Mouse (Mus musculus) spleen, adult 2 months (tissue): ENCODE data around the gene Senp5. TPM values are rescaled to one million over a fixed set of nuclear protein-coding genes. Genes with fewer than 3 reads are reported as not detected.
A peak's percentile ranks its signal among the peaks of the same experiment; 100 is the strongest.

ENCODE experiments used
- DNase-seq, 2 experiments: peaks; one replicate each; pipeline versions ENCODE4 v3.0.0 to v3.0.0-alpha.2; 2012 to 2021; ENCODE audit warnings: low spot score in 2 of 2, low read depth in 1 of 2
- H3K27ac ChIP-seq: fragments of 200-500 bp; 2 replicates; pipeline ENCODE4 v1.5.1; 2012; ENCODE audit warnings: low read length, inconsistent platforms; ENCODE audit not compliant: insufficient read depth
- H3K27me3 ChIP-seq: fragments of 200-500 bp; 2 replicates; pipeline ENCODE4 v1.6.1; 2012; ENCODE audit warnings: mild to moderate bottlenecking, moderate library complexity, low read length, inconsistent platforms; ENCODE audit not compliant: control insufficient read depth, insufficient read depth
- H3K36me3 ChIP-seq: fragments of 200-500 bp; 2 replicates; pipeline ENCODE4 v1.6.1; 2012; ENCODE audit warnings: mild to moderate bottlenecking, low read length, inconsistent platforms; ENCODE audit not compliant: control insufficient read depth, insufficient read depth
- H3K4me1 ChIP-seq: fragments of 200-500 bp; 2 replicates; pipeline ENCODE4 v1.6.1; 2011; ENCODE audit warnings: inconsistent platforms; ENCODE audit not compliant: control insufficient read depth, insufficient read depth, insufficient read length
- H3K4me3 ChIP-seq: fragments of 200-500 bp; 2 replicates; pipeline ENCODE4 v1.5.1; 2011; ENCODE audit warnings: mild to moderate bottlenecking, inconsistent platforms; ENCODE audit not compliant: insufficient read depth, insufficient read length; ENCODE audit errors: extremely low read depth
- CTCF ChIP-seq: fragments of 200-500 bp; IDR thresholded peaks from 2 replicates; pipeline ENCODE4 v1.5.1; 2011; ENCODE audit warnings: mild to moderate bottlenecking, inconsistent platforms; ENCODE audit not compliant: insufficient read depth, insufficient read length, insufficient replicate concordance; ENCODE audit errors: extremely low read depth
- POLR2A ChIP-seq: fragments of 200-500 bp; IDR thresholded peaks from 2 replicates; pipeline ENCODE4 v1.6.1; 2011; ENCODE audit warnings: low read depth, low read length, inconsistent platforms
- WGBS: fragments of 180-500 bp; shearing (Covaris S2); methylation state at CpG from one replicate; pipeline ENCODE4 v1.1.7; 2018; 5-methylcytosine and 5-hydroxymethylcytosine counted together
- polyA plus RNA-seq: library from polyadenylated mRNA; depleted of rRNA; stranded (reverse); fragments of >200 nt; gene quantifications from 2 replicates; pipeline ENCODE4 v1.2.3, GENCODE M21; 2012

Senp5 gene
- polyA plus RNA-seq, 1 experiment = 3.0 TPM

DNA sequence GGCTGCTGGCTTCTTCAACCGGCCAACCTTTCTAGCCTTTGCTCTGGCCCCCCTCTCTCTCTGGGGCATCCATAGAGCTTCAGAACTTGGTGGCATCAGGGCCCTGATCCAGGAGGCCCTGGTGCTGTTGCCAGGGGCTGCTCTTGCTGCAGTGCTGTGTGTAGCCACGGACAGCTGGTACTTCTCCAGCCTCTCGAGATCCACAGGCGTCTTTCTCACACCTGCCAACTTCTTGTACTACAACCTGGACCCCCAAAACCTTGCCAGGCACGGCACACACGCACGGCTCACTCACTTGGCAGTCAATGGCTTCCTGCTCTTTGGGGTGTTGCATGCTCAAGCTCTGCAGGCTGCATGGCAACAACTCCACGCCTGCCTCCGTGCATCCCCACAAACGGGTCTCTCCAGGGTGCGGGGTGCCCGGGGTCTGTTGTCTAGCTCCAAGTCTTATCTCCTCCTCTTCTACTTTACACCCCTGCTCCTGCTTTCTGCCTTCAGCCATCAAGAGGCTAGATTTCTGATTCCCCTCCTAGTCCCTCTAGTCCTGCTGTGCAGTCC is 58.3 kb downstream of the Senp5 start:
- WGBS = 92% methylated on average over 12 of the region's 12 CpGs
- no peak overlapping the region for H3K27ac ChIP-seq
- TF ChIP-seq POLR2A = no peak
- no peak for TF ChIP-seq CTCF
- H3K4me1 ChIP-seq = peaks cover 7% of the 10 kb centered on the region; the same call in 1 of the 2 replicates
- no peaks in the 10 kb centered on the region for H3K36me3 ChIP-seq
- H3K4me3 ChIP-seq = no peak overlapping the region
- no peaks in the 10 kb centered on the region for H3K27me3 ChIP-seq
- DNase-seq = no peak

DNA sequence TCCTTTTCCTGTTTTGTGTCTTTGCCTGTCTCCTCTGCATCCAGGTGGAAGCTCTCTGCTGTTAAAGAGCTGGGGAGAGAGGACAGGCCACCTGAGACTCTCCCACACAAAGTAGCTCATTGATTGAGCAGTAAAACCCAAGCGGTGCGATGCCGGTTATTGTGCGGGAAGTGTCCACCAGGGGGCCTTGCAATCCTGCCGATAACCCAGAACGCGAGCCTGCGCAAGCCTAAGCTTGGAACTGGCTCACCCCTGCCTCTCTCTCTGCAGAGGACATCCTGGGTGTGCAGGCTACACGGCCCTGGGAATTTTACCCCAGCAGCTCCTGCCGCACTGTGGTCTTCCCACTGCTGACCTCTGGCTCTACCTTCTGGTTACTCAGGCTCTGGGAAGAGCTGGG is 59.1 kb downstream of the Senp5 start:
- TF ChIP-seq CTCF (peak; percentile 86), POLR2A (no peak)
- Histone ChIP-seq H3K27ac (no peak overlapping the region), H3K4me1 (peaks cover 7% of the 10 kb centered on the region; the same call in 1 of the 2 replicates), H3K4me3 (no peak overlapping the region), H3K27me3 (no peaks in the 10 kb centered on the region), H3K36me3 (no peaks in the 10 kb centered on the region)
- peak in 1 of 2 experiments; percentile 74 for DNase-seq
- WGBS = 5% methylated on average over 10 of the region's 10 CpGs

DNA sequence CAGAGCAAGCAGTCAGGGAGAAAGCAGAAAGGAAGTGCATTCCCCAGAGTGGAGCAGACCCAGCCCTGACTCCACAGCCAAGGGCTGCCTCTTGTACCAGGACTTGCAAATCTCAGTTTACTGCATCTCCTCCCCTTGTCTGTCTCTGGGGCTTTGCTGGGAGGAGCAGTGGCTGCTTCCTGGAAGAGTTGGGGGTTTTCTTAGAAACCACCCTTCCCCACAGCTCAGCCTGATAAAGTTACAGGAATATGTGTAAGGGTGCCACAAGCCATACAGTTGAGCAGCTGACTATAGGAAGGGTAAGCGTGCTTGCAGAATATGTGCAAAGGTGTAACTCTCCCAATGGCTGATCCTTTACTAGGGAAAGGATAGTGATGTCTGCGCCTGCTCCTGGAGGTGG is 62.5 kb downstream of the Senp5 start:
- H3K27me3 ChIP-seq = peaks cover 1% of the 10 kb centered on the region; the same call in 1 of the 2 replicates
- no peaks in the 10 kb centered on the region for H3K4me1 ChIP-seq

DNA sequence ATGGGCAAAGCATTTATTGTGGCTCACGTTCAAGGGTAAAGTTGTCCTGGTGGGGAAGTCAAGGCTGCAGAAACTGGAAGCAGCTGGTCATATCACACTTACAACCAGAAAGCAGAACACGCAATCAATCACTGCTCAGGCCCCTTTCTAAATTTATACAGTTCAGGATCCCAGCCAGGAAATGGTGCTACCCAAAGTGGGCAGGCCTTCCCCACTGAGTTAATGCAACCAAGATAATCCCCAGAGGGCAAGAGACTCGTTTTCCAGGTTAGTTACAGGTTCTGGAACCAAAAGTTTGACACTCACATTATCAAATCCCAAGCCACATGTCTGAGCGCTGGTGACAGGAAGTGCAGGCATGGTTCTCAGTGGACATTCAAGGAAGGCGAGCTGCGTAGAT is 64.2 kb downstream of the Senp5 start:
- no peak for DNase-seq
- Histone ChIP-seq H3K36me3 (no peaks in the 10 kb centered on the region), H3K27ac (no peak overlapping the region), H3K4me1 (peaks cover 2% of the 10 kb centered on the region; the same call in 1 of the 2 replicates), H3K4me3 (no peak overlapping the region), H3K27me3 (peaks cover 7% of the 10 kb centered on the region; the same call in 1 of the 2 replicates)
- TF ChIP-seq CTCF = no peak
- no peak for TF ChIP-seq POLR2A
- 42% methylated on average over 6 of the region's 6 CpGs for WGBS

More for the DNA sequence above, 62.5 kb downstream of the Senp5 start:
- TF ChIP-seq CTCF = no peak
- no peak for TF ChIP-seq POLR2A
- WGBS = 54% methylated on average over 2 of the region's 2 CpGs
- Histone ChIP-seq H3K27ac (no peak overlapping the region), H3K36me3 (no peaks in the 10 kb centered on the region), H3K4me3 (no peak overlapping the region)
- DNase-seq = no peak

DNA sequence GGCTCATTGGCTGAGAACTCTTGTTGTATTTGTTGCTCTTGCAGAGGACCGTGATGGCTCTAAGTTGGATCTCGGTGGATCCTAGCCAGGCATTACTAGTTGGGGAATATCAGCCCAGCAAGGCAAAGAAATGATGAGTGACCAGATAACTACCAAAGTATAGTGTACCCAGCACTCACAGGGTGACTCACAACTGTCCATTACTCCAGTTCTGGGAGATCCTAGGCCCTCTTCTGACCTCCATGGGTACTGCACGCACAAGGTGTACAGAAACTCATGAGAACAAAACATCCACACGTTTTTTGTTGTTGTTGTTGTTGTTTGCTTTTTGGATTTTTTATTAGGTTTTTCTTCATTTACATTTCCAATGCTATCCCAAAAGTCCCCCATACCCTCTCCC is 66.5 kb downstream of the Senp5 start:
- 88% methylated on average over 4 of the region's 4 CpGs for WGBS
- peaks cover 12% of the 10 kb centered on the region for H3K4me1 ChIP-seq
- H3K36me3 ChIP-seq = no peaks in the 10 kb centered on the region
- TF ChIP-seq POLR2A (no peak), CTCF (no peak)
- no peak overlapping the region for H3K4me3 ChIP-seq
- DNase-seq = no peak
- H3K27me3 ChIP-seq = peaks cover 16% of the 10 kb centered on the region
- no peak overlapping the region for H3K27ac ChIP-seq

DNA sequence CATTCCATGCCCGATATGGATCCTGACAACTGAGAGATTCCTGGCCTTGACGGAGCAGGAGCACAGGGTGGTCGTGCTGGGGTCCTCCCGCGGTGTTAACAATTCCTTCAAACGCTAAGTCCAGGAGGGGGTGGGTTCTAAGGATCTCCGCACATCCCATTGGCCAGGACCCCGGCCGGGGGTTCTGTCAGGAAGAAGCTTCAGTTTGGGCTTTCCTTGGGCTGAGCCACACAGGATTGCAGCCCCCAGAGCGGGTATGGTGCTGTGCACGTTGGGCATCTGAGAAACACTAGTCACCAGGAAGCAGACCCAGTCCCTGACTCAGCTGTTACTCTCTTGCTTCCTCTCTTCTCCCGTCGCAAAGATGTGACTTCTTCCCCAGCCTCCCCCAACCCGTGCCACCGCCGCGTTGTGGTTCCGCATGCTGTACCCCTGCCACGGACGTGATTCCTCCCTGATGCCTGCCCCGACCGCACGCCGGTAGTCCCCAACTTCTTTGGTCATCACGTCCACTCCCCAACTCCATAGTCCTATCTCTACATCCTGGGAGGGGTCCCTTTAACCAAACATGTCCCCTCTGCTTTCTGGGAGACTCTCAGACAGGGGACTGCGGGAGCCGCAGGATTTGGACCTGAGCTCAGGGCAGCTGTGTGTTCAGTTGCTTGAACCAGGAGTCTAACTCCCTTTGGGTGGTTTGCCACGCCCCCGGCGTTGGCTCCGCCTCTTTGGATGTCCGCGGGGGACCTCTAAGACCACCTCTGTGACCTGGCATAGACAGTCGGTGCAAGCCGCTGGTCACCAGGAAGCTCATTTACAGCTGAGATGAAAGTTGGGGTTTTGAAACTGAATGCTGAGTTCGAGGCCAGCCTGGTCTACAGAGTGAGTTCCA is 67.8 kb downstream of the Senp5 start:
- Histone ChIP-seq H3K4me1 (peaks cover 12% of the 10 kb centered on the region), H3K27ac (no peak overlapping the region; the same call in 1 of the 2 replicates), H3K36me3 (no peaks in the 10 kb centered on the region), H3K4me3 (peak overlapping the region; percentile 34; the same call in 1 of the 2 replicates), H3K27me3 (peaks cover 16% of the 10 kb centered on the region)
- TF ChIP-seq CTCF (no peak), POLR2A (no peak)
- 7% methylated on average over 36 of the region's 36 CpGs for WGBS
- no peak for DNase-seq

DNA sequence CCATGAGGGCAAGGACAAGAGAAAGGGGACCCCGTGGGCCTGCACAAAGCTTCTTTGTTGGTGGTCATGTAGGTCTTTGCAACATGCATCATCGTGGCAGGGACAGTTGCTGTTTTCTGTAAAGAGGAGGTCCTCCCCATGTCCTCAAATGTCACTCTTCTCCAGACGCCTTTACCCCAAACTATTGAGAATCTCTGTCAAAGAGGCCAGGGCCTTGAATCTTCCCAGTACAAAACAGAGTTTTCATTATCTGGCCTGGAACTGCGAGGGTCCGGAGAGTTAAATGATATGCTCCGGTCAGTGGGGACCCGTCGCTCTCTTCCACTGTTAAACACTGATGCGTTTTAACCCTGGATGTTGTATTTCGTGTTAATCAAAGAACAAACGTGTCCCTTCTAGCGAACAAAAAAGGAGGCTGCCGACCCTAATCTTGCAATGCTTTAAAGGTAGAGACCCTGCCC is 68.5 kb downstream of the Senp5 start:
- peaks cover 12% of the 10 kb centered on the region for H3K4me1 ChIP-seq
- H3K27me3 ChIP-seq = peaks cover 16% of the 10 kb centered on the region
- no peak for TF ChIP-seq POLR2A
- no peak for TF ChIP-seq CTCF

More for the DNA sequence above, 68.5 kb downstream of the Senp5 start:
- H3K4me3 ChIP-seq = no peak overlapping the region; the same call in 1 of the 2 replicates
- H3K36me3 ChIP-seq = no peaks in the 10 kb centered on the region
- no peak for DNase-seq
- WGBS = 44% methylated on average over 13 of the region's 13 CpGs
- 0 out of 2 replicates have a peak overlapping the region, but pooled peaks have one; percentile 32 for H3K27ac ChIP-seq
